Mouse (Mus musculus) CD4-positive naive resting alpha-beta T cell, adult 76 days (primary cell): ENCODE data around the gene Nt5c3b. TPM values are rescaled to one million over a fixed set of nuclear protein-coding genes. Genes with fewer than 3 reads are reported as not detected.

Source experiments
- total RNA-seq: library from RNA; stranded (reverse); gene quantifications from one replicate; pipeline ENCODE4 v1.2.4, GENCODE M21; 2023

Nt5c3b gene
- total RNA-seq, result 108 TPM

DNA sequence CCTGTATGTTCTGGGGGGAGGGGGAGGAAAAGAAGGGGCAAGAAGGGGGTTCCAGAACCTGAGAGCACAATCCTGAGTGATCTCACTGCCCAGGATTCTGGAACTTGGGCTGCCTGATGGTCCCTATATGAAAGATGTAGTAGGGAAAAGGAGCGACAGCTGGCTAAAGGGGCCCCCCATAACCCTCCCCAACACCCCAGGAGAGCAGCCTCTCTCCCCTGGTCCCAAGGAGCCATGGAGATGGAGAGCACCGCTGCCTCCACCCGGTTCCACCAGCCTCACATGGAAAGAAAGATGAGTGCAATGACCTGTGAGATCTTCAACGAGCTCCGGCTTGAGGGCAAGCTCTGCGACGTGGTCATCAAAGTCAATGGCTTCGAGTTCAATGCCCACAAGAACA, at the start of gene Nt5c3b, which contains the start of gene Klhl10:
Gene Nt5c3b, minus strand, starts transcription at position 12 of the 400 bp plus-strand sequence.
Gene Klhl10, plus strand, starts transcription at position 121 of the 400 bp plus-strand sequence.

GRCm38 (mm10) chr11:100472197-100472934, 30.8 kb upstream of the Nt5c3b start, which contains the start of gene Klhl11:
TSS of gene Klhl11 (minus strand) at chr11:100472741.

GRCm38 (mm10) chr11:100414914-100415822, 26.4 kb downstream of the Nt5c3b start, which contains the start of gene Fkbp10:
TSS of gene Fkbp10 (plus strand) at chr11:100415697.

DNA sequence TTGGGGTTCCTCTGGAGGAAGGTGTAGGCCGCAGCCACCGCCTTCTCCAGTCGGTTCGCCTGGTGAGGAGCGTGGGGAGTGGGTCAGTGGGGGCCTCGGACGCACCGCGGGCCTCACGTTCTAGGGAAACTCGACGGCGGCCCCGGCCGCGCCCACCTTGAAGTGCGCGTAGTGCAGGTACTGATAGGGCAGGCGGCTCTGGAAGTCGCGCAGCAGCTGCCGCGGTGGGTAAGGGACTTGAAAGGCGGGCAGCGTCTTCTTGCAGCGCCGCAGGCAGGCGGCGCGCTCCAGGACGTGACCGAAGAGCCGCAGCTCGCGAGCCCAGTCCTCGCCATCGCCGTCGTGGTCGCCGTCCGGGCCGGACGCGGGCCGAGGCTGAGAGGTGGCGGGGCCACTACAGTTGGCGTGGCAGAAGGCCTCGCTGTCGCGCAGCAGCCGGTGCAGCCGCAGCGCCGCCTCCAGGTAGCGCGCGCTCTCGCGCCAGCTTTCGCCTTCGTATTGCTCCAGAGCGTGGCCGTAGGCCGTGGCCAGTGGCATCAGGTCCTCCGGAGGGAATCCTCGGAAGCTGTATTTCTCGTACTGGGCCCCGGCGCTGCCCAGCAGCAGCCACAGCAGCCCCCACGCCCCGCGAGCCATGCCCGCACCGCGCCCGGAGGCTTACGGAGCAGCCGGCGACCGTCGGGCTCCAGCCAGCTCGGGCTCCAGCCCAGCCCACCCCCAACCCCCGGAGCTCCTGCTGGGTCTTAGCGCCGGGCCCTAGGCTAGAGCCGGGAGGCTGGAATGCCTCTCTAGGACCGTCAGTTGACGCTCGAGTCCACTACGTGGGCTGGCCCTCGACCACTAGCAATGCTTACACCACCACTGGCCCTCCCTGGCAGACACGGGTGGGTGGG, 27.3 kb downstream of the Nt5c3b start, which contains the start of gene P3h4:
Gene P3h4, minus strand, starts transcription at position 816 of the 893 bp plus-strand sequence.

DNA sequence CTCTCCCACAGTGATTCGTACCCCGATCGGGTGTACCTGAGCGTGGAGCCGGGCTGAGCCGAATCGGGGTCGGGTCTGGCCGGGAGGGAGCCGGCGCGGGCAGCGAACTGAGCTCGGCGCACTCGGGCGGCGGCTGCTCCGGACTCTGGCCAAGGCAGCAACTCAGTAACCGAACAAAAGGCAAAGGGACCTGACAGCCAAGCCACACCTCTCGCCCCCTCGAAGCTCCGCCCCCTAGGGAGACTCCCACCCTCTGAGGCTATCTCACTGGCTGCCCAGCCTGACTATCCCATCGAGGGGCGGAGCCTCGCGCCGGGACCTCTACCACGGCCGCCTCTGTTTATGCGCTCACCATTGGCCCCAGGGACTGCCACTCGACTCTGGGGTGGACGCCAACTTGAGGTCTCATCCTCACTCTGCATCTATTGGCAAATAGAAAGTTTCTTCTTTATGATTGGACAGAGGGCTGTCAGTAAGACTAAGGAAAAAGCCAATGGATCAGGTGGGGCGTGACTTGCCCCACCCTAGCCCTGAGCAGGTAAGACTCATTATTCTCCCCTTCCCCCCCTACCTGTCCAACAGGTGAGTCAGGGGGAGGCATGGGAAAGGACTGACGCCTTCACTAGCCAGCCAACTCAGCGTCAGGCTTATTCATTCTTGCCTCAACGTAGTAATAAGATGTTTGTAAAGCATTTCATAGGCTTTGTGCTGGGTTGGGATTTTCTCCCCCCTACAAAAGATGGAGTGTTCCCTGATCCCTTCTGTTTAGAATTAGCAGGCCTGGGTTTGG, 43.8 kb downstream of the Nt5c3b start, which contains the start of gene Jup:
Gene Jup, minus strand, starts transcription at position 164 of the 790 bp plus-strand sequence.

Other genes starting within 250 kb of the Nt5c3b start
- not detected for gene Krt9, start 248.6 kb downstream of the Nt5c3b start, total RNA-seq
- gene Krt14, start 234.3 kb downstream of the Nt5c3b start, total RNA-seq, result not detected
- gene Krt16, start 192.9 kb downstream of the Nt5c3b start, total RNA-seq, result not detected
- not detected for gene Krt17, start 180.8 kb downstream of the Nt5c3b start, total RNA-seq
- gene Krt42, start 171.9 kb downstream of the Nt5c3b start, total RNA-seq, result not detected
- 2,467 TPM for gene Eif1, start 121.9 kb downstream of the Nt5c3b start, total RNA-seq
- gene Gast, start 107.4 kb downstream of the Nt5c3b start, total RNA-seq, result not detected
- gene Hap1, start 85.7 kb downstream of the Nt5c3b start, total RNA-seq, result 1.2 TPM
- 8.3 TPM for gene Jup, start 44.0 kb downstream of the Nt5c3b start, total RNA-seq
- gene P3h4, start 27.0 kb downstream of the Nt5c3b start, total RNA-seq, result not detected
- gene Fkbp10, start 26.1 kb downstream of the Nt5c3b start, total RNA-seq, result not detected
- gene Klhl10, start 109 bp upstream of the Nt5c3b start, total RNA-seq, result 1.4 TPM
- gene Klhl11, start 30.9 kb upstream of the Nt5c3b start, total RNA-seq, result 29.0 TPM
- gene Acly, start 86.2 kb upstream of the Nt5c3b start, total RNA-seq, result 145 TPM
- gene Ttc25, start 103.8 kb upstream of the Nt5c3b start, total RNA-seq, result not detected
- 98.3 TPM for gene Cnp, start 133.1 kb upstream of the Nt5c3b start, total RNA-seq
- 17.2 TPM for gene Nkiras2, start 177.4 kb upstream of the Nt5c3b start, total RNA-seq
- gene Dnajc7, start 178.4 kb upstream of the Nt5c3b start, total RNA-seq, result 344 TPM